In the genomic region with DNA sequence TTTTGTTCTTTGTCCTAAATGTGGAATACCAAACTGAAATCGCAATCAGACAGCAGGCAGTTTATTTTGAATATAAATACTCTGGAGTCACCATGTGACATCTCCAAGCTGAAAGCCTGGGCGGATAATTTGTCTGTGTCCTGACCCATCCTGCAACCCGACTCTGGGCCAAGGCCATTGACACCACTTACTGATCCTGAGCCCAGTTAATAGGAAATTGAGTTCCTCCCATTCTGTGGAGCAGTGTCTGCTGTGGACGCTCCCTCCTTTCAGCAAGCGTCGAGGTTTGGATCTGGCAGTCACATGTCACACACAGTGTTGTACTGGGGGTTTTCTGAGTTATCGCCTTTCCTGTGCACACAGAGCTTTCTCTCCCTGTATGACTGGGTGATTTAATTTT, we compare ENCODE assay signal across 12 mouse cellular contexts.
DNase-seq lines count a peak whose midpoint lies in the region; ATAC-seq and TF ChIP-seq lines count a peak whose summit lies in the region.
"Had no signal": no experiment of that assay in that cellular context is flagged by ENCODE, and none has a peak within 500 bp of the region (broad histone marks: within the 10 kb centered on the region; RNA-seq: fewer than 3 reads in every experiment).

No protein-coding gene starts in this region.

- no peak overlapping the region for H3K4me2 ChIP-seq in liver, postnatal 0 days (ENCODE audit: low read depth, low read length)
- H3K4me2 ChIP-seq in liver, embryonic 12.5 days: no peak overlapping the region
- H3K4me2 ChIP-seq in kidney, embryonic 14.5 days (replicated peaks; ENCODE audit: low read depth, low read length): no peak overlapping the region
- H3K4me2 ChIP-seq: heart, embryonic 11.5 days; lung, embryonic 15.5 days; neural tube, embryonic 13.5 days had no signal

- TF ChIP-seq EP300 in liver, postnatal 0 days (IDR thresholded peaks at IDR 0.05; ENCODE audit: low read depth): no peak

- H3K4me1 ChIP-seq in liver, postnatal 0 days (ENCODE audit: insufficient read depth): peaks cover 38% of the 10 kb centered on the region
- peaks cover 36% of the 10 kb centered on the region for H3K4me1 ChIP-seq in liver, embryonic 12.5 days
- peaks cover 29% of the 10 kb centered on the region for H3K4me1 ChIP-seq in kidney, embryonic 14.5 days (ENCODE audit: control insufficient read depth, insufficient read depth, low read length)

- no peak overlapping the region for H3K9ac ChIP-seq in liver, postnatal 0 days (replicated peaks)
- no peak overlapping the region for H3K9ac ChIP-seq in liver, embryonic 12.5 days
- H3K9ac ChIP-seq in kidney, embryonic 14.5 days (ENCODE audit: low read depth, low read length): no peak overlapping the region
- H3K9ac ChIP-seq: lung, embryonic 15.5 days; neural tube, embryonic 13.5 days had no signal

- ATAC-seq in liver, postnatal 0 days: 0 out of 2 replicates have a peak, but pooled peaks have one; percentile 25
- ATAC-seq in liver, embryonic 12.5 days: no peak
- peak; percentile 68 for ATAC-seq in kidney, embryonic 14.5 days (ENCODE audit: low FRiP score, low TSS enrichment)
- ATAC-seq: midbrain, embryonic 16.5 days had no signal

- 54% methylated on average over 7 of the region's 7 CpGs for WGBS in liver, postnatal 0 days (ENCODE audit: insufficient replicate concordance)
- WGBS in liver, embryonic 12.5 days (ENCODE audit: insufficient replicate concordance): 55% methylated on average over 7 of the region's 7 CpGs
- 22% methylated on average over 7 of the region's 7 CpGs for WGBS in kidney, embryonic 14.5 days

- no peak overlapping the region for H3K27ac ChIP-seq in liver, postnatal 0 days (ENCODE audit: low read depth)
- H3K27ac ChIP-seq in liver, embryonic 12.5 days: no peak overlapping the region
- no peak overlapping the region for H3K27ac ChIP-seq in kidney, embryonic 14.5 days (ENCODE audit: low read depth, low read length)
- H3K27ac ChIP-seq: lung, embryonic 15.5 days; neural tube, embryonic 13.5 days had no signal

- H3K9me3 ChIP-seq in liver, postnatal 0 days (ENCODE audit: low read length): no peaks in the 10 kb centered on the region
- no peaks in the 10 kb centered on the region for H3K9me3 ChIP-seq in liver, embryonic 12.5 days (replicated peaks)
- H3K9me3 ChIP-seq in kidney, embryonic 14.5 days (ENCODE audit: control insufficient read depth, low read length): no peaks in the 10 kb centered on the region
- H3K9me3 ChIP-seq: lung, embryonic 15.5 days; neural tube, embryonic 13.5 days had no signal

- no peaks in the 10 kb centered on the region for H3K27me3 ChIP-seq in liver, postnatal 0 days (ENCODE audit: insufficient read depth, low read length)
- H3K27me3 ChIP-seq in liver, embryonic 12.5 days (replicated peaks): no peaks in the 10 kb centered on the region; the same call in 1 of the 2 replicates
- no peaks in the 10 kb centered on the region for H3K27me3 ChIP-seq in kidney, embryonic 14.5 days (ENCODE audit: control insufficient read depth, insufficient read depth, low read length)
- H3K27me3 ChIP-seq: lung, embryonic 15.5 days; neural tube, embryonic 13.5 days had no signal

- H3K36me3 ChIP-seq in liver, postnatal 0 days (replicated peaks; ENCODE audit: insufficient read depth, low read length): no peaks in the 10 kb centered on the region; the same call in 1 of the 2 replicates
- H3K36me3 ChIP-seq in liver, embryonic 12.5 days: no peaks in the 10 kb centered on the region
- H3K36me3 ChIP-seq in kidney, embryonic 14.5 days (ENCODE audit: control insufficient read depth, insufficient read depth, low read length): peaks cover 5% of the 10 kb centered on the region; the same call in 1 of the 2 replicates
- H3K36me3 ChIP-seq: neural tube, embryonic 13.5 days had no signal

- TF ChIP-seq CTCF in liver, postnatal 0 days (IDR thresholded peaks at IDR 0.05; ENCODE audit: low read depth): no peak

- H3K4me3 ChIP-seq in liver, postnatal 0 days (ENCODE audit: low read depth, low read length): no peak overlapping the region
- no peak overlapping the region for H3K4me3 ChIP-seq in liver, embryonic 12.5 days
- no peak overlapping the region for H3K4me3 ChIP-seq in kidney, embryonic 14.5 days (ENCODE audit: low read length)
- H3K4me3 ChIP-seq: lung, embryonic 15.5 days; neural tube, embryonic 13.5 days had no signal

- DNase-seq in liver, postnatal 0 days: no peak
- DNase-seq in adrenal gland, postnatal 36 days: peak; percentile 69 to 73
- DNase-seq in lung, postnatal 4 days: peak; percentile 26 to 47
- DNase-seq in retina, embryonic 14.5 days (ENCODE audit: low spot score): no peak
- no peak for DNase-seq in ovary, postnatal 14 days (ENCODE audit: low spot score)
- DNase-seq: cerebellum, postnatal 36 days had no signal

Comparison
In these comparisons a context has a peak if more than half of its experiments do, and no peak if none do; other contexts are left out.
1. DNase-seq: peak in adrenal gland, postnatal 36 days (2 of 2) and lung, postnatal 4 days (2 of 2); none in liver, postnatal 0 days (single experiment), retina, embryonic 14.5 days (single experiment) and ovary, postnatal 14 days (single experiment).